Mouse (Mus musculus): ENCODE measurements around the gene Gm17581. TPM values are rescaled to one million over a fixed set of nuclear protein-coding genes. Genes with fewer than 3 reads are reported as not detected.
A peak's percentile ranks its signal among the peaks of the same experiment; 100 is the strongest.
"Not testable (repeated sequence)": the region's sequence is repeated elsewhere in the genome, so short reads cannot be mapped to it uniquely, and the experiment has no call there.

Gm17581 gene
- total RNA-seq, 4 experiments from 2014 or later: not detected

GRCm38 (mm10) chr2:155737803-155738202 is 2.1 kb upstream of the Gm17581 start:
- no peak for DNase-seq (ENCODE audit: low spot score)

GRCm38 (mm10) chr2:155736936-155737335 is 1.3 kb upstream of the Gm17581 start:
- DNase-seq (ENCODE audit: low spot score): no peak

GRCm38 (mm10) chr2:155735080-155735479 is 586 bp downstream of the Gm17581 start:
- peak; percentile 21 for DNase-seq (ENCODE audit: low spot score)

- DNase-seq (ENCODE audit: low spot score): peak; percentile 96
These were observed 6.5 kb downstream of the Gm17581 start, which contains the start of gene Edem2 for GRCm38 (mm10) chr2:155729158-155729645. TSS of gene Edem2 (minus strand) at chr2:155729475.

- no peak for DNase-seq (ENCODE audit: low spot score)
These were observed 6.9 kb downstream of the Gm17581 start for GRCm38 (mm10) chr2:155728742-155729141.

GRCm38 (mm10) chr2:155727764-155728395 is 7.8 kb downstream of the Gm17581 start:
- no peak for DNase-seq (ENCODE audit: low spot score)

GRCm38 (mm10) chr2:155726302-155726701 is 9.4 kb downstream of the Gm17581 start:
- DNase-seq (ENCODE audit: low spot score): no peak

- no peak for DNase-seq (ENCODE audit: low spot score)
These were observed 11.1 kb downstream of the Gm17581 start for GRCm38 (mm10) chr2:155724526-155724925.

- DNase-seq (ENCODE audit: low spot score): no peak
These were observed 11.6 kb downstream of the Gm17581 start for GRCm38 (mm10) chr2:155724036-155724435.

- DNase-seq (ENCODE audit: low spot score): no peak
These were observed 15.1 kb downstream of the Gm17581 start for GRCm38 (mm10) chr2:155720585-155720984.

GRCm38 (mm10) chr2:155717082-155717990 is 18.3 kb downstream of the Gm17581 start:
- DNase-seq (ENCODE audit: low spot score): peak; percentile 49

GRCm38 (mm10) chr2:155710557-155710956 is 25.1 kb downstream of the Gm17581 start:
- DNase-seq (ENCODE audit: low spot score): no peak

GRCm38 (mm10) chr2:155707251-155707650 is 28.4 kb downstream of the Gm17581 start:
- peak; percentile 51 for DNase-seq (ENCODE audit: low spot score)

- no peak for DNase-seq (ENCODE audit: low spot score)
These were observed 32.0 kb downstream of the Gm17581 start for GRCm38 (mm10) chr2:155703630-155704029.

- no peak for DNase-seq (ENCODE audit: low spot score)
These were observed 34.2 kb downstream of the Gm17581 start for GRCm38 (mm10) chr2:155701399-155701919.

GRCm38 (mm10) chr2:155698443-155698842 is 37.2 kb downstream of the Gm17581 start:
- not testable (repeated sequence) for DNase-seq (ENCODE audit: low spot score)

GRCm38 (mm10) chr2:155696851-155697250 is 38.8 kb downstream of the Gm17581 start:
- no peak for DNase-seq (ENCODE audit: low spot score)

- DNase-seq (ENCODE audit: low spot score): peak; percentile 86
These were observed 39.5 kb downstream of the Gm17581 start for GRCm38 (mm10) chr2:155696091-155696558.

GRCm38 (mm10) chr2:155695316-155695715 is 40.4 kb downstream of the Gm17581 start:
- DNase-seq (ENCODE audit: low spot score): no peak

- DNase-seq (ENCODE audit: low spot score): no peak
These were observed 41.1 kb downstream of the Gm17581 start for GRCm38 (mm10) chr2:155694564-155694963.

- DNase-seq (ENCODE audit: low spot score): no peak
These were observed 42.5 kb downstream of the Gm17581 start for GRCm38 (mm10) chr2:155693136-155693535.

Data from heart, adult 8-10 months (tissue).